8 mouse cellular contexts compared by ENCODE assay signal in genomic region chr6:128438871-128439341, GRCm38 (mm10). TPM values are rescaled to one million over a fixed set of nuclear protein-coding genes. Genes with fewer than 3 reads are reported as not detected.
DNase-seq lines count a peak whose midpoint lies in the region; ATAC-seq and TF ChIP-seq lines count a peak whose summit lies in the region.

No protein-coding gene starts in this region.

- peak overlapping the region; percentile 60 for H3K4me2 ChIP-seq in hindbrain, embryonic 11.5 days (replicated peaks; ENCODE audit: low read depth, low read length)
- peak overlapping the region; percentile 99 for H3K4me2 ChIP-seq in liver, embryonic 14.5 days (ENCODE audit: low read depth)
- peak overlapping the region; percentile 56 for H3K4me2 ChIP-seq in stomach, embryonic 16.5 days (ENCODE audit: low read depth, low read length)

- H3K27me3 ChIP-seq in hindbrain, embryonic 11.5 days (ENCODE audit: control insufficient read depth, insufficient read depth, low read length) = no peaks in the 10 kb centered on the region
- no peaks in the 10 kb centered on the region for H3K27me3 ChIP-seq in liver, embryonic 14.5 days (ENCODE audit: control insufficient read depth, insufficient read depth, low read length)
- no peaks in the 10 kb centered on the region for H3K27me3 ChIP-seq in stomach, embryonic 16.5 days (ENCODE audit: control insufficient read depth, insufficient read depth, low read length)

- DNase-seq in left cerebral cortex, postnatal 4 days = peak; percentile 16
- DNase-seq in left cerebral cortex, adult 9 months (ENCODE audit: low spot score in 2 of 2) = no peak
- DNase-seq in cerebellum, postnatal 14 days = peak; percentile 25 to 37
- no peak for DNase-seq in hindbrain, embryonic 11.5 days (ENCODE audit: low spot score)
- no peak for DNase-seq in liver, embryonic 14.5 days (ENCODE audit: low read depth in 3 of 3, low spot score in 3 of 3)
- DNase-seq in left cerebral cortex, adult 11 months (ENCODE audit: low spot score) = no peak
- no peak for DNase-seq in urinary bladder, postnatal 36 days (ENCODE audit: low spot score in 2 of 2)

- no peak for TF ChIP-seq EP300 in liver, embryonic 14.5 days (IDR thresholded peaks at IDR 0.05; ENCODE audit: low read depth)

- peaks cover 2% of the 10 kb centered on the region; the same call in 1 of the 2 replicates for H3K4me1 ChIP-seq in hindbrain, embryonic 11.5 days (replicated peaks; ENCODE audit: control insufficient read depth, insufficient read depth, low read length)
- peaks cover 18 to 21% of the 10 kb centered on the region in 2 experiments; a peak in 3 of 4 replicates for H3K4me1 ChIP-seq in liver, embryonic 14.5 days (replicated peaks; ENCODE audit: control insufficient read depth in 2 of 2, insufficient read depth in 2 of 2, low read length in 1 of 2)
- H3K4me1 ChIP-seq in stomach, embryonic 16.5 days (ENCODE audit: control insufficient read depth, insufficient read depth, low read length) = peaks cover 14% of the 10 kb centered on the region

- no peak for TF ChIP-seq CTCF in liver, embryonic 14.5 days (IDR thresholded peaks at IDR 0.05; ENCODE audit: low read depth)

- H3K9me3 ChIP-seq in hindbrain, embryonic 11.5 days (ENCODE audit: control insufficient read depth, low read length) = no peaks in the 10 kb centered on the region
- H3K9me3 ChIP-seq in liver, embryonic 14.5 days (ENCODE audit: control insufficient read depth, low read length) = no peaks in the 10 kb centered on the region
- no peaks in the 10 kb centered on the region for H3K9me3 ChIP-seq in stomach, embryonic 16.5 days (replicated peaks; ENCODE audit: control insufficient read depth, low read length)

- H3K9ac ChIP-seq in hindbrain, embryonic 11.5 days (ENCODE audit: low read depth, low read length) = no peak overlapping the region
- H3K9ac ChIP-seq in liver, embryonic 14.5 days (replicated peaks) = peak overlapping the region; percentile 60
- H3K9ac ChIP-seq in stomach, embryonic 16.5 days (ENCODE audit: low read length) = peak overlapping the region; percentile 74

- H3K4me3 ChIP-seq in hindbrain, embryonic 11.5 days (ENCODE audit: low read depth, low read length) = peak overlapping the region; percentile 97
- H3K4me3 ChIP-seq in liver, embryonic 14.5 days (ENCODE audit: insufficient read depth in 1 of 2, low read depth in 2 of 2, low read length in 2 of 2) = peak overlapping the region; percentile 36 to 95
- peak overlapping the region; percentile 98 for H3K4me3 ChIP-seq in stomach, embryonic 16.5 days (replicated peaks; ENCODE audit: low read length)

- intact Hi-C loops in left cerebral cortex, postnatal 4 days (cut with DNase I) = no loop called here

- 31% methylated on average over 18 of the region's 18 CpGs for WGBS in hindbrain, embryonic 11.5 days
- WGBS in liver, embryonic 14.5 days (ENCODE audit: insufficient replicate concordance) = 19% methylated on average over 18 of the region's 18 CpGs
- 20% methylated on average over 18 of the region's 18 CpGs for WGBS in stomach, embryonic 16.5 days

- peaks cover 14% of the 10 kb centered on the region for H3K36me3 ChIP-seq in hindbrain, embryonic 11.5 days (ENCODE audit: control insufficient read depth, insufficient read depth, low read length)
- H3K36me3 ChIP-seq in liver, embryonic 14.5 days (replicated peaks; ENCODE audit: control insufficient read depth, insufficient read depth, low read depth) = peaks cover 18% of the 10 kb centered on the region
- peaks cover 19% of the 10 kb centered on the region for H3K36me3 ChIP-seq in stomach, embryonic 16.5 days (ENCODE audit: control insufficient read depth, insufficient read depth, low read length)

- H3K27ac ChIP-seq in hindbrain, embryonic 11.5 days (ENCODE audit: low read depth, low read length) = no peak overlapping the region
- H3K27ac ChIP-seq in liver, embryonic 14.5 days = no peak overlapping the region
- peak overlapping the region; percentile 84 for H3K27ac ChIP-seq in stomach, embryonic 16.5 days (ENCODE audit: low read length)

- ATAC-seq in hindbrain, embryonic 11.5 days (ENCODE audit: low FRiP score) = peak; percentile 73; the same call in 1 of the 2 replicates
- peak; percentile 50 for ATAC-seq in liver, embryonic 14.5 days (ENCODE audit: insufficient read depth)
- ATAC-seq in stomach, embryonic 16.5 days (ENCODE audit: insufficient read depth, low FRiP score) = peak; percentile 48; the same call in 1 of the 2 replicates

RNA-seq across cellular contexts. Expression of gene Fkbp4, which starts 0.4 kb away (rescaled TPM):
- total RNA-seq in left cerebral cortex, postnatal 4 days (2021) = 100 to 1,000 TPM; 176 to 180 TPM
- polyA plus RNA-seq in hindbrain, embryonic 11.5 days (2014; fragmentation: Nextera tagmentation; extraction: Ambion mirVana) = 434 and 533 TPM in 2 replicates
- 86.7 and 121 TPM in 2 replicates for polyA plus RNA-seq in liver, embryonic 14.5 days (2012; rRNA removed)
- 158 and 179 TPM in 2 replicates for polyA plus RNA-seq in liver, embryonic 14.5 days (2014; fragmentation: Nextera tagmentation; extraction: Ambion mirVana)
- polyA plus RNA-seq in stomach, embryonic 16.5 days (2015; fragmentation: Nextera tagmentation; extraction: Ambion mirVana) = 413 and 416 TPM in 2 replicates

RNA-seq across cellular contexts. Expression of gene Itfg2, which starts 14.2 kb away (rescaled TPM):
- total RNA-seq in left cerebral cortex, postnatal 4 days (2021) = 10 to 100 TPM; 38.7 to 42.7 TPM
- polyA plus RNA-seq in hindbrain, embryonic 11.5 days (2014; fragmentation: Nextera tagmentation; extraction: Ambion mirVana) = 28.4 and 32.2 TPM in 2 replicates
- 9.4 and 9.8 TPM in 2 replicates for polyA plus RNA-seq in liver, embryonic 14.5 days (2012; rRNA removed)
- 8.7 and 11.9 TPM in 2 replicates for polyA plus RNA-seq in liver, embryonic 14.5 days (2014; fragmentation: Nextera tagmentation; extraction: Ambion mirVana)
- 25.0 and 36.4 TPM in 2 replicates for polyA plus RNA-seq in stomach, embryonic 16.5 days (2015; fragmentation: Nextera tagmentation; extraction: Ambion mirVana)

RNA-seq across cellular contexts. Expression of gene Nrip2, which starts 39.8 kb away (rescaled TPM):
- 1 to 10 TPM; 3.7 to 4.1 TPM for total RNA-seq in left cerebral cortex, postnatal 4 days (2021)
- polyA plus RNA-seq in hindbrain, embryonic 11.5 days (2014; fragmentation: Nextera tagmentation; extraction: Ambion mirVana) = 2.4 and 3.1 TPM in 2 replicates
- polyA plus RNA-seq in liver, embryonic 14.5 days (2012; rRNA removed) = 0.70 and 0.95 TPM in 2 replicates
- polyA plus RNA-seq in liver, embryonic 14.5 days (2014; fragmentation: Nextera tagmentation; extraction: Ambion mirVana) = 1.3 and 1.5 TPM in 2 replicates
- 5.5 and 6.2 TPM in 2 replicates for polyA plus RNA-seq in stomach, embryonic 16.5 days (2015; fragmentation: Nextera tagmentation; extraction: Ambion mirVana)

Comparison
In these comparisons a context has a peak if more than half of its experiments do, and no peak if none do; other contexts are left out.
1. DNase-seq: peak in left cerebral cortex, postnatal 4 days (single experiment) and cerebellum, postnatal 14 days (2 of 2); none in left cerebral cortex, adult 9 months (0 of 2), hindbrain, embryonic 11.5 days (single experiment), liver, embryonic 14.5 days (0 of 3), left cerebral cortex, adult 11 months (single experiment) and urinary bladder, postnatal 36 days (0 of 2).
2. Peak in every context shown above with its lines, with median percentiles within 50 percentile points of each other: ATAC-seq, H3K4me2 ChIP-seq and H3K4me3 ChIP-seq.